Mouse (Mus musculus) liver, postnatal 0 days (tissue): Measurements from ENCODE around the gene Rffl. TPM values are rescaled to one million over a fixed set of nuclear protein-coding genes. Genes with fewer than 3 reads are reported as not detected.

ENCODE experiments used
- ATAC-seq: fragments of 200-750 bp; cut with Nextera tagmentation; 2 replicates; pipeline ENCODE4 v1.8.0; 2017; ENCODE audit warnings: mild to moderate bottlenecking, moderate library complexity
- DNase-seq: peaks from one replicate; pipeline ENCODE4 v3.0.0-alpha.2; 2016
- H3K27ac ChIP-seq: fragments of 300-500 bp; sonication (generic); 2 replicates; pipeline ENCODE4 v1.5.1; 2014; ENCODE audit warnings: antibody characterized with exemption, moderate library complexity, mild to moderate bottlenecking, low read depth
- H3K27me3 ChIP-seq: fragments of 300-500 bp; sonication (generic); 2 replicates; pipeline ENCODE4 v1.6.1; 2014; ENCODE audit warnings: low read length, control low read depth, mixed read lengths; ENCODE audit not compliant: insufficient read depth
- H3K36me3 ChIP-seq: fragments of 300-500 bp; sonication (generic); replicated peaks from 2 replicates; pipeline ENCODE4 v1.6.1; 2014; ENCODE audit warnings: mild to moderate bottlenecking, control low read depth, low read length, moderate library complexity, mixed read lengths; ENCODE audit not compliant: insufficient read depth
- H3K4me1 ChIP-seq: fragments of 300-500 bp; sonication (generic); 2 replicates; pipeline ENCODE4 v1.6.1; 2014; ENCODE audit warnings: antibody characterized with exemption, mild to moderate bottlenecking, control low read depth; ENCODE audit not compliant: insufficient read depth
- H3K4me2 ChIP-seq: fragments of 300-500 bp; sonication (generic); 2 replicates; pipeline ENCODE4 v1.6.1; 2014; ENCODE audit warnings: low read depth, mild to moderate bottlenecking, low read length, moderate library complexity, mixed read lengths
- H3K4me3 ChIP-seq: fragments of 300-500 bp; sonication (generic); 2 replicates; pipeline ENCODE4 v1.5.1; 2014; ENCODE audit warnings: low read depth, low read length
- H3K9ac ChIP-seq: fragments of 300-500 bp; sonication (generic); replicated peaks from 2 replicates; pipeline ENCODE4 v1.6.1; 2014; ENCODE audit warnings: mild to moderate bottlenecking, moderate library complexity
- H3K9me3 ChIP-seq: fragments of 300-500 bp; sonication (generic); 2 replicates; pipeline ENCODE4 v1.6.1; 2016; ENCODE audit warnings: mild to moderate bottlenecking, control low read depth, low read length, mixed read lengths
- CTCF ChIP-seq: sonication (generic); IDR thresholded peaks from 2 replicates; pipeline ENCODE4 v1.5.1; 2016; ENCODE audit warnings: antibody characterized with exemption, low read depth
- EP300 ChIP-seq: IDR thresholded peaks from 2 replicates; pipeline ENCODE4 v1.6.1; 2016; ENCODE audit warnings: antibody characterized with exemption, low read depth, mild to moderate bottlenecking
- WGBS: fragments of 180-500 bp; shearing (Covaris S2); extraction: QIAGEN DNeasy Blood & Tissue Kit; methylation state at CpG from one replicate; pipeline ENCODE4 v1.1.7; 2014; ENCODE audit not compliant: insufficient replicate concordance; 5-methylcytosine and 5-hydroxymethylcytosine counted together
- polyA plus RNA-seq: library from polyadenylated mRNA; unstranded; fragments of >200 nt; fragmentation: Nextera tagmentation; extraction: Ambion mirVana; gene quantifications from 2 replicates; pipeline ENCODE4 v1.2.1, GENCODE M21; 2015

The Rffl gene
- polyA plus RNA-seq, 1 experiment from 2014 or later = 11.3 TPM

GRCm38 (mm10) chr11:82866850-82867564, 4.0 kb downstream of the Rffl start:
- H3K27me3 ChIP-seq = no peaks in the 10 kb centered on the region
- TF ChIP-seq EP300 (no peak), CTCF (no peak)
- WGBS = 26% methylated on average over 7 of the region's 7 CpGs
- 0 out of 2 replicates have a peak overlapping the region, but pooled peaks have one; percentile 1 for H3K9ac ChIP-seq
- no peak for DNase-seq
- H3K36me3 ChIP-seq = no peaks in the 10 kb centered on the region
- H3K4me2 ChIP-seq = peak overlapping the region; percentile 70
- H3K4me3 ChIP-seq = no peak overlapping the region
- 0 out of 2 replicates have a peak overlapping the region, but pooled peaks have one; percentile 39 for H3K27ac ChIP-seq
- no peak for ATAC-seq
- no peaks in the 10 kb centered on the region for H3K9me3 ChIP-seq
- H3K4me1 ChIP-seq = peaks cover 24% of the 10 kb centered on the region

GRCm38 (mm10) chr11:82865957-82866356, 5.1 kb downstream of the Rffl start:
- Histone ChIP-seq H3K4me1 (peaks cover 35% of the 10 kb centered on the region), H3K9ac (no peak overlapping the region), H3K36me3 (no peaks in the 10 kb centered on the region), H3K9me3 (no peaks in the 10 kb centered on the region), H3K27ac (0 out of 2 replicates have a peak overlapping the region, but pooled peaks have one; percentile 39), H3K27me3 (no peaks in the 10 kb centered on the region), H3K4me2 (peak overlapping the region; percentile 70; the same call in 1 of the 2 replicates), H3K4me3 (no peak overlapping the region)
- DNase-seq = no peak
- 72% methylated on average over 10 of the region's 10 CpGs for WGBS
- no peak for TF ChIP-seq EP300
- TF ChIP-seq CTCF = no peak
- no peak for ATAC-seq

GRCm38 (mm10) chr11:82863488-82863931, 7.5 kb downstream of the Rffl start:
- WGBS = 51% methylated on average over 4 of the region's 4 CpGs
- peaks cover 32% of the 10 kb centered on the region for H3K4me1 ChIP-seq
- H3K27me3 ChIP-seq = no peaks in the 10 kb centered on the region
- TF ChIP-seq CTCF (no peak), EP300 (no peak)
- no peak overlapping the region for H3K4me3 ChIP-seq
- no peak overlapping the region for H3K9ac ChIP-seq
- H3K4me2 ChIP-seq = no peak overlapping the region
- DNase-seq (no peak), ATAC-seq (peak; percentile 74)
- no peaks in the 10 kb centered on the region for H3K9me3 ChIP-seq
- H3K27ac ChIP-seq = peak overlapping the region; percentile 51
- H3K36me3 ChIP-seq = peaks cover 3% of the 10 kb centered on the region; the same call in 1 of the 2 replicates

GRCm38 (mm10) chr11:82863059-82863458, 8.0 kb downstream of the Rffl start:
- peaks cover 32% of the 10 kb centered on the region for H3K4me1 ChIP-seq
- ATAC-seq (no peak), DNase-seq (no peak)
- no peak overlapping the region for H3K4me3 ChIP-seq
- H3K27me3 ChIP-seq = no peaks in the 10 kb centered on the region
- H3K9ac ChIP-seq = no peak overlapping the region
- H3K9me3 ChIP-seq = no peaks in the 10 kb centered on the region
- peak overlapping the region; percentile 17; the same call in 1 of the 2 replicates for H3K27ac ChIP-seq
- peaks cover 3% of the 10 kb centered on the region; the same call in 1 of the 2 replicates for H3K36me3 ChIP-seq
- 89% methylated on average over 2 of the region's 2 CpGs for WGBS
- no peak for TF ChIP-seq CTCF
- no peak for TF ChIP-seq EP300
- H3K4me2 ChIP-seq = 0 out of 2 replicates have a peak overlapping the region, but pooled peaks have one; percentile 2

- no peaks in the 10 kb centered on the region for H3K27me3 ChIP-seq
- H3K27ac ChIP-seq = peak overlapping the region; percentile 17; the same call in 1 of the 2 replicates
- H3K9me3 ChIP-seq = no peaks in the 10 kb centered on the region
- no peak overlapping the region for H3K9ac ChIP-seq
- peaks cover 35% of the 10 kb centered on the region for H3K4me1 ChIP-seq
- no peak overlapping the region for H3K4me3 ChIP-seq
- ATAC-seq = no peak
- WGBS = 58% methylated on average over 9 of the region's 9 CpGs
- 0 out of 2 replicates have a peak overlapping the region, but pooled peaks have one; percentile 2 for H3K4me2 ChIP-seq
- peaks cover 3% of the 10 kb centered on the region; the same call in 1 of the 2 replicates for H3K36me3 ChIP-seq
- no peak for DNase-seq
- no peak for TF ChIP-seq CTCF
- TF ChIP-seq EP300 = peak; percentile 37; the same call in 1 of the 2 replicates
Observed at GRCm38 (mm10) chr11:82862638-82863037, 8.4 kb downstream of the Rffl start.

- H3K27ac ChIP-seq = no peak overlapping the region
- no peak overlapping the region for H3K9ac ChIP-seq
- 75% methylated on average over 8 of the region's 8 CpGs for WGBS
- DNase-seq = no peak
- H3K9me3 ChIP-seq = no peaks in the 10 kb centered on the region
- no peak overlapping the region for H3K4me3 ChIP-seq
- H3K4me2 ChIP-seq = no peak overlapping the region
- no peaks in the 10 kb centered on the region for H3K27me3 ChIP-seq
- no peak for ATAC-seq
- TF ChIP-seq CTCF = no peak
- no peak for TF ChIP-seq EP300
- H3K36me3 ChIP-seq = peaks cover 3% of the 10 kb centered on the region; the same call in 1 of the 2 replicates
- H3K4me1 ChIP-seq = peaks cover 40% of the 10 kb centered on the region
Observed at GRCm38 (mm10) chr11:82861558-82861957, 9.5 kb downstream of the Rffl start.
